Mouse (Mus musculus) heart, adult 2 months (tissue): ENCODE measurements around the gene Ralgps1. TPM values are rescaled to one million over a fixed set of nuclear protein-coding genes. Genes with fewer than 3 reads are reported as not detected.

Source experiments
- DNase-seq, 2 experiments: peaks; one replicate each; pipeline ENCODE4 v3.0.0; 2021
- H3K27ac ChIP-seq: fragments of 200-600 bp; 2 replicates; pipeline ENCODE4 v1.8.1; 2022
- H3K27me3 ChIP-seq: fragments of 200-500 bp; 2 replicates; pipeline ENCODE4 v1.6.1; 2012; ENCODE audit warnings: mild to moderate bottlenecking, low read length, inconsistent platforms, mixed read lengths; ENCODE audit not compliant: control insufficient read depth, insufficient read depth
- H3K36me3 ChIP-seq: fragments of 200-500 bp; 2 replicates; pipeline ENCODE4 v1.6.1; 2012; ENCODE audit warnings: low read length, inconsistent platforms; ENCODE audit not compliant: control insufficient read depth, insufficient read depth
- H3K4me1 ChIP-seq: fragments of 200-500 bp; 2 replicates; pipeline ENCODE4 v1.6.1; 2011; ENCODE audit warnings: low read length; ENCODE audit not compliant: control insufficient read depth, insufficient read depth
- H3K4me3 ChIP-seq: fragments of 200-600 bp; 2 replicates; pipeline ENCODE4 v1.8.1; 2022
- H3K79me2 ChIP-seq: fragments of 200-500 bp; replicated peaks from 2 replicates; pipeline ENCODE4 v1.6.1; 2012; ENCODE audit warnings: mild to moderate bottlenecking, inconsistent platforms, low read length, moderate library complexity, mixed read lengths; ENCODE audit not compliant: control insufficient read depth, insufficient read depth
- H3K9ac ChIP-seq: fragments of 200-500 bp; 2 replicates; pipeline ENCODE4 v1.6.1; 2012; ENCODE audit warnings: low read depth, mild to moderate bottlenecking, control low read depth, inconsistent platforms, low read length, mixed read lengths
- CTCF ChIP-seq: fragments of 200-600 bp; IDR thresholded peaks from 2 replicates; pipeline ENCODE4 v1.8.1; 2022; ENCODE audit warnings: antibody characterized with exemption, mild to moderate bottlenecking, moderate library complexity
- EP300 ChIP-seq: fragments of 200-500 bp; IDR thresholded peaks from 2 replicates; pipeline ENCODE4 v1.6.1; 2011; ENCODE audit warnings: low read depth, low read length, control low read depth; ENCODE audit not compliant: insufficient read depth
- POLR2A ChIP-seq: fragments of 200-500 bp; IDR thresholded peaks from 2 replicates; pipeline ENCODE4 v1.6.1; 2011; ENCODE audit warnings: mild to moderate bottlenecking, low read depth, low read length, control low read depth; ENCODE audit not compliant: insufficient read depth
- WGBS: fragments of 180-500 bp; shearing (Covaris S2); methylation state at CpG from one replicate; pipeline ENCODE4 v1.1.7; 2018; 5-methylcytosine and 5-hydroxymethylcytosine counted together
- intact Hi-C: fragments of 180-260 bp; cut with DNase I; formaldehyde crosslinking; loops from one replicate; pipeline ENCODE4 v1.15.1; 2025
- polyA plus RNA-seq: library from polyadenylated mRNA; depleted of rRNA; stranded (reverse); fragments of >200 nt; gene quantifications from 2 replicates; pipeline ENCODE4 v1.2.3, GENCODE M21; 2012
- total RNA-seq, 2 experiments: library from RNA; stranded (reverse); gene quantifications; 2 replicates each; pipeline ENCODE4 v1.2.3; 2021

The Ralgps1 gene
- total and polyA plus RNA-seq, 3 experiments: 3.8 to 5.3 (median 4.9) TPM

- Histone ChIP-seq H3K4me1 (peaks cover 3% of the 10 kb centered on the region), H3K27me3 (no peaks in the 10 kb centered on the region), H3K36me3 (no peaks in the 10 kb centered on the region), H3K4me3 (no peak overlapping the region), H3K9ac (no peak overlapping the region), H3K27ac (no peak overlapping the region), H3K79me2 (no peaks in the 10 kb centered on the region)
- no peak for DNase-seq
- 51% methylated on average over 3 of the region's 3 CpGs for WGBS
- intact Hi-C loops: no loop called here
- TF ChIP-seq CTCF (no peak), EP300 (no peak), POLR2A (no peak)
Observed at GRCm38 (mm10) chr2:33343413-33343812, 27.9 kb downstream of the Ralgps1 start.

DNA sequence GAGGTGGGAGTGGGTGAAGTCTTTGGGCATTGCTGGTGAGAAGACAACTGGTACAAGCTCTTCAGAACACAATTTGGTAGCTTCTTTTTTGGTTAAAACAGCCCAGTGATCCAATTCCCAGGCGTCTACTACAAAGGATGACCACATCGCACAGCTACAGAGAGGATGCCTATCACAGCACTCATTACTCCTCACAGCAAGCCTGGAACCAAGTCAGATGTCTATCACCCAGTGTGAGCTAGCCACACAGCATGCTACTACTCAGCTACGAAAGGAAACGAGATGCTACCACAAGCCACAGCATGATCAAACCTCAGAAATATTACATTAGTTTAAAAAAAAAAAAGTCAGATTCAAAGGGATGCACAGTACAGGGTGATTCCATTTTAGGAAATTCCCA lies 29.1 kb downstream of the Ralgps1 start:
- DNase-seq: no peak
- Histone ChIP-seq H3K36me3 (no peaks in the 10 kb centered on the region), H3K79me2 (no peaks in the 10 kb centered on the region), H3K9ac (no peak overlapping the region), H3K27ac (no peak overlapping the region), H3K4me3 (no peak overlapping the region), H3K4me1 (peaks cover 3% of the 10 kb centered on the region), H3K27me3 (no peaks in the 10 kb centered on the region)
- 59% methylated on average over 4 of the region's 4 CpGs for WGBS
- TF ChIP-seq EP300 (no peak), POLR2A (no peak), CTCF (no peak)
- intact Hi-C loops: no loop called here

- no peaks in the 10 kb centered on the region for H3K79me2 ChIP-seq
- no peaks in the 10 kb centered on the region for H3K27me3 ChIP-seq
- H3K9ac ChIP-seq: no peak overlapping the region
- TF ChIP-seq POLR2A: no peak
- TF ChIP-seq CTCF: no peak
- TF ChIP-seq EP300: no peak
- H3K36me3 ChIP-seq: no peaks in the 10 kb centered on the region
- no peak for DNase-seq
- intact Hi-C loops: no loop called here
- no peak overlapping the region for H3K4me3 ChIP-seq
- no peak overlapping the region for H3K27ac ChIP-seq
- H3K4me1 ChIP-seq: no peaks in the 10 kb centered on the region
Observed at GRCm38 (mm10) chr2:33335789-33336188, 35.5 kb downstream of the Ralgps1 start.

DNA sequence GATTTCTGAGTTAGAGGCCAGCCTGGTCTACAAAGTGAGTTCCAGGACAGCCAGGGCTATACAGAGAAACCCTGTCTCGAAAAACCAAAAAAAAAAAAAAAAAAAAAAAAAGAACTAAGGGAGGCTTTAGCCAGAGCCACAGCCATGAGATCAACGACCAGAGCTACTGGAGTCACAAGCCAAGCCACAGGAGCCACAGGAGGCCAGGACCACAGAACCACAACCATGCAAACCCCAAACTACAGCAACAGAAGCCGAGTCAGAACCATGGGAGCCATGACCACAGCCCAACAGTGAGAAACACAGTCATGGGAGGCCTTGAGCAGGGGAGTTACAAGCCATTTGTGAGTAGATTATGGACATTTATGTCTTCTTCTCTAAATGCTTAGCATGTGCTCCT lies 41.7 kb downstream of the Ralgps1 start:
- no peak overlapping the region for H3K4me3 ChIP-seq

GRCm38 (mm10) chr2:33328941-33329340 lies 42.3 kb downstream of the Ralgps1 start:
- peak in 1 of 2 experiments; percentile 44 for DNase-seq
- TF ChIP-seq CTCF: peak; percentile 71
- no peak for TF ChIP-seq POLR2A
- Histone ChIP-seq H3K27me3 (no peaks in the 10 kb centered on the region), H3K79me2 (no peaks in the 10 kb centered on the region), H3K36me3 (no peaks in the 10 kb centered on the region), H3K4me3 (no peak overlapping the region), H3K4me1 (peaks cover under 1% of the 10 kb centered on the region; the same call in 1 of the 2 replicates), H3K9ac (no peak overlapping the region), H3K27ac (no peak overlapping the region)
- 88% methylated on average over 1 of the region's 1 CpGs for WGBS
- intact Hi-C loops: no loop called here

More for the DNA sequence above, 41.7 kb downstream of the Ralgps1 start:
- H3K27me3 ChIP-seq: no peaks in the 10 kb centered on the region
- H3K4me1 ChIP-seq: no peaks in the 10 kb centered on the region
- no peak overlapping the region for H3K27ac ChIP-seq
- TF ChIP-seq CTCF: no peak
- no peak for TF ChIP-seq EP300
- no peak for TF ChIP-seq POLR2A
- 68% methylated on average over 3 of the region's 3 CpGs for WGBS
- no peaks in the 10 kb centered on the region for H3K79me2 ChIP-seq
- no peak for DNase-seq
- H3K36me3 ChIP-seq: no peaks in the 10 kb centered on the region
- intact Hi-C loops: no loop called here
- H3K9ac ChIP-seq: no peak overlapping the region

GRCm38 (mm10) chr2:33325359-33325758 lies 45.9 kb downstream of the Ralgps1 start:
- 68% methylated on average over 3 of the region's 3 CpGs for WGBS
- no peak overlapping the region for H3K27ac ChIP-seq

More at GRCm38 (mm10) chr2:33325359-33325758, 45.9 kb downstream of the Ralgps1 start:
- intact Hi-C loops: no loop called here
- no peak for DNase-seq
- Histone ChIP-seq H3K36me3 (no peaks in the 10 kb centered on the region), H3K4me1 (peaks cover 3% of the 10 kb centered on the region), H3K4me3 (no peak overlapping the region), H3K79me2 (no peaks in the 10 kb centered on the region), H3K9ac (no peak overlapping the region), H3K27me3 (no peaks in the 10 kb centered on the region)
- no peak for TF ChIP-seq EP300
- TF ChIP-seq POLR2A: no peak
- no peak for TF ChIP-seq CTCF
